Mouse (Mus musculus) E14TG2a.4 (cell line): ENCODE measurements around the gene Dhrs13.
"Not testable (repeated sequence)": the region's sequence is repeated elsewhere in the genome, so short reads cannot be mapped to it uniquely, and the experiment has no call there.

Experiments used
- H3K27me3 ChIP-seq: 2 replicates; pipeline ENCODE4 v1.6.1; 2014; ENCODE audit warnings: low read length, control low read depth; ENCODE audit not compliant: insufficient read depth
- H3K36me3 ChIP-seq: 2 replicates; pipeline ENCODE4 v1.6.1; 2014; ENCODE audit warnings: low read length, control low read depth; ENCODE audit not compliant: insufficient read depth
- H3K4me1 ChIP-seq: replicated peaks from 2 replicates; pipeline ENCODE4 v1.6.1; 2014; ENCODE audit warnings: low read depth, low read length, control low read depth
- H3K4me3 ChIP-seq: replicated peaks from 2 replicates; pipeline ENCODE4 v1.5.1; 2014; ENCODE audit warnings: mild to moderate bottlenecking, low read length
- H3K9me3 ChIP-seq: 2 replicates; pipeline ENCODE4 v1.6.1; 2014; ENCODE audit warnings: low read length, control low read depth
- CTCF ChIP-seq: conservative IDR thresholded peaks from 2 replicates; pipeline ENCODE4 v1.5.1; 2014; ENCODE audit warnings: low read length
- NANOG ChIP-seq: IDR thresholded peaks from 2 replicates; pipeline ENCODE4 v1.6.1; 2014; ENCODE audit warnings: borderline replicate concordance, low read length, mixed read lengths
- POU5F1 ChIP-seq: IDR thresholded peaks from 2 replicates; pipeline ENCODE4 v1.6.1; 2014; ENCODE audit warnings: low read length, borderline replicate concordance

Gene Dhrs13

GRCm38 (mm10) chr11:78036791-78037190 is 4.7 kb downstream of the Dhrs13 start:
- Histone ChIP-seq H3K9me3 (peaks cover 4% of the 10 kb centered on the region; the same call in 1 of the 2 replicates), H3K4me3 (no peak overlapping the region), H3K4me1 (peaks cover 70% of the 10 kb centered on the region), H3K36me3 (peaks cover 42% of the 10 kb centered on the region), H3K27me3 (peaks cover 3% of the 10 kb centered on the region; the same call in 1 of the 2 replicates)
- TF ChIP-seq POU5F1: no peak
- TF ChIP-seq CTCF: no peak
- no peak for TF ChIP-seq NANOG

GRCm38 (mm10) chr11:78037831-78038752 is 6.0 kb downstream of the Dhrs13 start, which contains the start of gene Flot2:
Flot2 (plus strand) TSS chr11:78037931.
- Histone ChIP-seq H3K9me3 (peaks cover 4% of the 10 kb centered on the region; the same call in 1 of the 2 replicates), H3K4me1 (peaks cover 64% of the 10 kb centered on the region), H3K4me3 (peak within 1 kb of the TSS; percentile 93), H3K36me3 (peaks cover 42% of the 10 kb centered on the region), H3K27me3 (0 out of 2 replicates have a peak, but pooled peaks cover under 1% of the 10 kb centered on the region)
- TF ChIP-seq CTCF (no peak), POU5F1 (no peak), NANOG (no peak)

DNA sequence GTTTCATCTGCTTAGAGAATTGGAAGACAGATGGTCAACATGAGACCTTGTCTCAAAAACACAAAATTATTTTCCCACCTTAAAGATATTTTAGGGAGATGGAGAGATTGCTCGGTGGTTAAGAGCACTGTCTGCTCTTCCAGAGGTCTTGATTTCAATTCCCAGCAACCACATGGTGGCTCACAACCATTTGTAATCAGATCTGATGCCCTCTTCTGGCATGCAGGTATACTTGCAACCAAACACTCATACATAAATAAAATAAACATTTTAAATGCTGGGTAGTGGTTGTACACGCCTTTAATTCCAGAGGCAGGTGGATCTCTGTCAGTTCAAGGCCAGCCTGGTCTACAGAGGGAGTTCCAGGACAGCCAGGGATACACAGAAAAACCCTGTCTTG is 8.8 kb downstream of the Dhrs13 start:
- Histone ChIP-seq H3K36me3 (peaks cover 23% of the 10 kb centered on the region), H3K4me3 (no peak overlapping the region), H3K27me3 (no peaks in the 10 kb centered on the region), H3K9me3 (peaks cover 4% of the 10 kb centered on the region; the same call in 1 of the 2 replicates), H3K4me1 (peaks cover 57% of the 10 kb centered on the region)
- no peak for TF ChIP-seq NANOG
- peak; percentile 4; the same call in 1 of the 2 replicates for TF ChIP-seq CTCF
- TF ChIP-seq POU5F1: no peak

GRCm38 (mm10) chr11:78042290-78042870 is 10.3 kb downstream of the Dhrs13 start:
- not testable (repeated sequence) for H3K4me3 ChIP-seq
- peaks cover 11% of the 10 kb centered on the region for H3K36me3 ChIP-seq
- TF ChIP-seq CTCF: peak; percentile 46

GRCm38 (mm10) chr11:78044758-78045251 is 12.7 kb downstream of the Dhrs13 start:
- Histone ChIP-seq H3K27me3 (no peaks in the 10 kb centered on the region), H3K4me1 (peaks cover 24% of the 10 kb centered on the region), H3K36me3 (0 out of 2 replicates have a peak, but pooled peaks cover 11% of the 10 kb centered on the region), H3K4me3 (no peak overlapping the region), H3K9me3 (no peaks in the 10 kb centered on the region)
- TF ChIP-seq POU5F1 (no peak), NANOG (no peak), CTCF (no peak)

More at GRCm38 (mm10) chr11:78042290-78042870, 10.3 kb downstream of the Dhrs13 start:
- not testable (repeated sequence) for H3K27me3 ChIP-seq, H3K9me3 ChIP-seq
- peaks cover 42% of the 10 kb centered on the region for H3K4me1 ChIP-seq

DNA sequence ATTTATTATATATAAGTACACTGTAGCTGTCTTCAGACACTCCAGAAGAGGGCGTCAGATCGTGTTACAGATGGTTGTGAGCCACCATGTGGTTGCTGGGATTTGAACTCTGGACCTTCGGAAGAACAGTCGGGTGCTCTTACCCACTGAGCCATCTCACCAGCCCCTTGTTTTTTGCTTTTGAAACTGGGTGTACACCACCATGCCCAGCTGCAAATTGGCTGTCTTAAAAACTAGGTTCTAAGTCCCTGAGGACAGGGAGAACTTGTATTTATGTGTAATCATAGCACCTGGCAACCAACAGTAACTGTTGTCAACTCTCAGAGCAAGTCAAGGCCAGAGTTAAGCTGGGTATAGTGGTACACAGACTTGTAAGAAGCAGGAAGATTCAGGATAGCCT is 16.6 kb downstream of the Dhrs13 start:
- not testable (repeated sequence) for H3K4me3 ChIP-seq, H3K9me3 ChIP-seq
- peaks cover 11% of the 10 kb centered on the region for H3K4me1 ChIP-seq

GRCm38 (mm10) chr11:78053078-78053477 is 21.0 kb downstream of the Dhrs13 start:
- Histone ChIP-seq H3K27me3 (peaks cover 8% of the 10 kb centered on the region), H3K9me3 (no peaks in the 10 kb centered on the region)

More for the DNA sequence above, 16.6 kb downstream of the Dhrs13 start:
- peaks cover 37% of the 10 kb centered on the region for H3K36me3 ChIP-seq
- H3K27me3 ChIP-seq: not testable (repeated sequence)

DNA sequence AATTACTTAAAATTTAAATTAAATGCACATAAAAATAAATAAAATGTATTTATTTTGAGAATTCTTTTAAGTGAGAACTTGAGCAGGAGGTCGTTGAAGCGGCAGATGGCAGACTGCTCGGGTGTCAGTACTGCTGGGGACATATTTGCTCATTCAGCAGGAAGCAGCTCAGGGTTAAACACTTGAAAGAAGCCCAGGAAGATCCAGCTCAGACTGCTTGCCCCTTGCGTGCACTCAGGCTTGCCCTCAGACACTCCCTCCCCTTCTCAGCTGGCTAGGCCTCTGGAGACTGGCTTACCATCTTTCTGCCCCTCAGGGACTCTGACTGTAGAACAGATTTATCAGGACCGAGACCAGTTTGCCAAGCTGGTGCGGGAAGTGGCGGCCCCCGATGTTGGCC is 24.9 kb downstream of the Dhrs13 start:
- Histone ChIP-seq H3K27me3 (peaks cover 8% of the 10 kb centered on the region), H3K4me1 (peaks cover 29% of the 10 kb centered on the region), H3K9me3 (no peaks in the 10 kb centered on the region), H3K4me3 (peak overlapping the region; percentile 65), H3K36me3 (peaks cover 72% of the 10 kb centered on the region)
- TF ChIP-seq POU5F1 (no peak), NANOG (no peak), CTCF (no peak)

More at GRCm38 (mm10) chr11:78053078-78053477, 21.0 kb downstream of the Dhrs13 start:
- Histone ChIP-seq H3K4me3 (no peak overlapping the region), H3K4me1 (peaks cover 15% of the 10 kb centered on the region), H3K36me3 (peaks cover 70% of the 10 kb centered on the region)
- TF ChIP-seq NANOG: no peak
- TF ChIP-seq CTCF: no peak
- no peak for TF ChIP-seq POU5F1
